Mouse (Mus musculus): ENCODE measurements around the gene Fbxw4. TPM values are rescaled to one million over a fixed set of nuclear protein-coding genes. Genes with fewer than 3 reads are reported as not detected.

Fbxw4 gene
- polyA plus RNA-seq, 1 experiment from 2014 or later: 3.5 TPM

DNA sequence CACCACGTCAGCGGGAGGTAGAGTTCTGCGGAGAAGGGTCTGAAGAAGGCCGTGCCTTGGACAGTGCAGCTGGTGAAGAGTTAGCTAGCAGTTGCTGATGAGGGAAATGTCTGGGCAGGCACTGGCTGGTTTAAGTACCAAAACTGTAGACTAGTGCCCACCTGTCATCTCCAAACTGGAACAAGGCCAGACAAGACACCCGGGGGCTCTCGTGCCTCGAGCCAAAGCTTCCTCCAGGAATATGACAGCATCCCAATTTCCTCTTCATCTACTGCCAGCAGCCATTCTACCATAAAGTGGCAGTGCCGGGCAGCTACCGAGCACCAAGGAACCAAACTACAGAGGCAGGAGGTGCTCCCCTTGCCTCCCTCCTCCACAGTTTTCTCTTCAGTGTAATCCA is 67.2 kb downstream of the Fbxw4 start:
- ATAC-seq (replicated peaks; ENCODE audit: insufficient number of reproducible peaks, low FRiP score, low TSS enrichment, low read depth) (no peak), DNase-seq (ENCODE audit: low spot score) (no peak)
- Histone ChIP-seq H3K9ac (replicated peaks; ENCODE audit: low read length) (no peak overlapping the region), H3K4me2 (ENCODE audit: low read depth, low read length) (no peak overlapping the region), H3K27me3 (ENCODE audit: control insufficient read depth, insufficient read depth, low read length) (no peaks in the 10 kb centered on the region; the same call in 1 of the 2 replicates), H3K4me3 (ENCODE audit: low read depth, low read length) (no peak overlapping the region), H3K9me3 (replicated peaks; ENCODE audit: control insufficient read depth, low read length) (no peaks in the 10 kb centered on the region), H3K27ac (replicated peaks; ENCODE audit: low read depth, low read length) (no peak overlapping the region), H3K36me3 (replicated peaks; ENCODE audit: control insufficient read depth, insufficient read depth, low read depth, low read length) (no peaks in the 10 kb centered on the region), H3K4me1 (ENCODE audit: control insufficient read depth, insufficient read depth, low read length) (no peaks in the 10 kb centered on the region)
- 93% methylated on average over 9 of the region's 9 CpGs for WGBS

DNA sequence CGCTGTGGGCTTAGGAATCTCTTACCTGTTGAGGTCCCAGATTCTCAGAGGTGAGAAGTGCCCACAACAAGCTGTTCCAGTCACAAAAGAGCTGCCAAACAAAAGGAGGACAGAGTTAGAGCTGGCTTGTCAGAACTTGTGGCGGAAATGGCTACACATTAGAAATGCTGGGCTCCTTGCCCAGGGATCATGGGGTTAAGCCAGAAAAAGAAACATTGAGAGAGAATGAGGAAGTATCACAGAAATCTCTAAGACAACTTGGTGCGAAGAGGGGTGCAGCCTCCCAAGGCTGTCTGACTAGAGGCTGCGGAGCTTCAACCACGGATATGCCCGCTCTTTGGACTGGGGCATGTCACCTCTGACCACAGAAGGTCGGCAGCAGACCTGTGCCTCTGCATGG is 68.4 kb downstream of the Fbxw4 start:
- Histone ChIP-seq H3K4me2 (ENCODE audit: low read depth, low read length) (no peak overlapping the region), H3K4me3 (ENCODE audit: low read depth, low read length) (no peak overlapping the region), H3K27ac (replicated peaks; ENCODE audit: low read depth, low read length) (no peak overlapping the region), H3K36me3 (replicated peaks; ENCODE audit: control insufficient read depth, insufficient read depth, low read depth, low read length) (no peaks in the 10 kb centered on the region), H3K27me3 (ENCODE audit: control insufficient read depth, insufficient read depth, low read length) (no peaks in the 10 kb centered on the region), H3K9me3 (replicated peaks; ENCODE audit: control insufficient read depth, low read length) (no peaks in the 10 kb centered on the region), H3K4me1 (ENCODE audit: control insufficient read depth, insufficient read depth, low read length) (no peaks in the 10 kb centered on the region), H3K9ac (replicated peaks; ENCODE audit: low read length) (no peak overlapping the region)
- no peak for ATAC-seq (replicated peaks; ENCODE audit: insufficient number of reproducible peaks, low FRiP score, low TSS enrichment, low read depth)
- no peak for DNase-seq (ENCODE audit: low spot score)
- 83% methylated on average over 7 of the region's 7 CpGs for WGBS

DNA sequence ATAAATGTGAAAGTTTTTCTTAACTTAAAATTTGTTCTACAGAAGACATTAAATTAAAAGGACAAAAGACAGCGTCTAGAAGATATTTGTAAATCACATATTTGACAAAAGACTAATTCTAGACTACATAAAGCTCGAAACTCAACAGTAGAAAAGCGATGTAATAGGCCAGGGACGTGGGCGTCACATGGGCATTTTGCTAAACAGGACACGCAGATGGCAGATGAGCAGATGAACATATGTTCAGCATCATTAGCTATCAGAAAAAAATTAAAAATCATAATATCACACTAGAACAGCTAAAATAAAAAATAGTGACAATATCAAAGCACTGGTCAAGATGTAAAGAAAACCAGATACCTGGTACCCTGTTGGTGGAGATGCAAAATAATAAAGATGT is 70.4 kb downstream of the Fbxw4 start:
- Histone ChIP-seq H3K9me3 (replicated peaks; ENCODE audit: control insufficient read depth, low read length) (no peaks in the 10 kb centered on the region), H3K4me3 (ENCODE audit: low read depth, low read length) (no peak overlapping the region), H3K27me3 (ENCODE audit: control insufficient read depth, insufficient read depth, low read length) (no peaks in the 10 kb centered on the region), H3K4me1 (ENCODE audit: control insufficient read depth, insufficient read depth, low read length) (no peaks in the 10 kb centered on the region), H3K36me3 (replicated peaks; ENCODE audit: control insufficient read depth, insufficient read depth, low read depth, low read length) (no peaks in the 10 kb centered on the region), H3K9ac (replicated peaks; ENCODE audit: low read length) (no peak overlapping the region), H3K4me2 (ENCODE audit: low read depth, low read length) (no peak overlapping the region), H3K27ac (replicated peaks; ENCODE audit: low read depth, low read length) (no peak overlapping the region)
- DNase-seq (ENCODE audit: low spot score): no peak
- WGBS: 94% methylated on average over 6 of the region's 6 CpGs
- no peak for ATAC-seq (replicated peaks; ENCODE audit: insufficient number of reproducible peaks, low FRiP score, low TSS enrichment, low read depth)

DNA sequence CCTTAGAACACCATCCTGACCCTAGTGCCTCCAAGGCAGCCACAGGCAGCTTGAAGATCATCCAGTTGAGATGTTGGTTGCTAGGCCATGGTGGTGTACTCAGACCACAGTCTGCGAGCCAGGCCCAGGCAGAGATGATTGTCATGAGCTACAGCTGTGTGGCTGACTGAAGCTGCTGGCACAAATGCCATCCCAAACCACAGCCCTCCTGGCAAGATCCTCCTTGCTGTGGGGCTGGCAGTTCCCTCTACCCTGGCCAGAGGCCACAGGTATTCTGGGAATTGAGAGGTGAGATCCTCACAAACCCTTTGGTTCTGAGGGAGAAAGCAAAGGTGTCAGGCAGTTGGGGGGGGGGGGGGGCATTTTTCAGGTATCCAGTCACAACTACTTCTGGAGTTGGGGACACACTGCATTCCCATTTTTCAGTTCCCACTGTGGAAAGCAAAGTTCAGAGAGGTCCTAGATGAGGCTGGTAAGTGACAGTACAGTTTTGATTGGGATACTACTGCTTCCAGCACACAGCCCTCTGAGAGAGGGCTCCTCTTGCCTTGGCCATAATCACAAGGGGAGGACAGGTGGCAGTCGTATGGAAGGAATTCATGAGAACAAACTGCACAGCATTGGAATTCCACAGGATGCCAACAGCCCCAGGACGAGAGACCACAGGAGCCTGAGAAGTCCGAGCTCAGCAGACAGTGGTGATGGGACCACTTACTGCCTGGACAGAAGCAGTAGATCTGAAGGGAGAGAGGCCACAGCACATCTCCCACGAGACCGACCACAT is 72.4 kb downstream of the Fbxw4 start:
- Histone ChIP-seq H3K36me3 (replicated peaks; ENCODE audit: control insufficient read depth, insufficient read depth, low read depth, low read length) (no peaks in the 10 kb centered on the region), H3K9me3 (replicated peaks; ENCODE audit: control insufficient read depth, low read length) (no peaks in the 10 kb centered on the region), H3K4me2 (ENCODE audit: low read depth, low read length) (no peak overlapping the region), H3K9ac (replicated peaks; ENCODE audit: low read length) (no peak overlapping the region), H3K27me3 (ENCODE audit: control insufficient read depth, insufficient read depth, low read length) (no peaks in the 10 kb centered on the region), H3K27ac (replicated peaks; ENCODE audit: low read depth, low read length) (no peak overlapping the region), H3K4me1 (ENCODE audit: control insufficient read depth, insufficient read depth, low read length) (no peaks in the 10 kb centered on the region), H3K4me3 (ENCODE audit: low read depth, low read length) (no peak overlapping the region)
- WGBS: 66% methylated on average over 6 of the region's 6 CpGs
- DNase-seq (ENCODE audit: low spot score) (no peak), ATAC-seq (replicated peaks; ENCODE audit: insufficient number of reproducible peaks, low FRiP score, low TSS enrichment, low read depth) (no peak)

DNA sequence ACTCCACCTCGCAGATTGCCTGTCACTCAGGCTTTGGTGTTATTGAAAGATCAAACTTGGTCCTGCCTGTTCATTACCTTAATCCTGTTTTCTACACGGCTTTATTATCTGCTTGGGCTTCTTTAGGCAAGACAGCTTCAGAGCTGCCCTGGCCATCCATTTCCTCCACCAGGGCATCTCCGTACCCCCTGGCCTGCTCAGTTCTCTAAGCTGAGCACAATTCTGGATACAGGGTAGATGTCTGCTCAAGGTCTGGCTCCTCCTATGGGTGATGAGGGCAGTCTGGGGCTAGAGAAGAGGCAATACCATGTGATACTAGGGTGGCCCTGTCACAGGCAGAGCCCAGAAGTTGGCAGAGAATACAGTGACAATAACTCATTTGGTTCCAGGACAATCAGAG is 73.3 kb downstream of the Fbxw4 start:
- Histone ChIP-seq H3K4me2 (ENCODE audit: low read depth, low read length) (no peak overlapping the region), H3K27me3 (ENCODE audit: control insufficient read depth, insufficient read depth, low read length) (no peaks in the 10 kb centered on the region), H3K9me3 (replicated peaks; ENCODE audit: control insufficient read depth, low read length) (no peaks in the 10 kb centered on the region), H3K27ac (replicated peaks; ENCODE audit: low read depth, low read length) (no peak overlapping the region), H3K9ac (replicated peaks; ENCODE audit: low read length) (no peak overlapping the region), H3K4me3 (ENCODE audit: low read depth, low read length) (no peak overlapping the region), H3K36me3 (replicated peaks; ENCODE audit: control insufficient read depth, insufficient read depth, low read depth, low read length) (no peaks in the 10 kb centered on the region), H3K4me1 (ENCODE audit: control insufficient read depth, insufficient read depth, low read length) (peaks cover 5% of the 10 kb centered on the region)
- WGBS: 43% methylated on average over 3 of the region's 3 CpGs
- ATAC-seq (replicated peaks; ENCODE audit: insufficient number of reproducible peaks, low FRiP score, low TSS enrichment, low read depth): no peak
- no peak for DNase-seq (ENCODE audit: low spot score)

DNA sequence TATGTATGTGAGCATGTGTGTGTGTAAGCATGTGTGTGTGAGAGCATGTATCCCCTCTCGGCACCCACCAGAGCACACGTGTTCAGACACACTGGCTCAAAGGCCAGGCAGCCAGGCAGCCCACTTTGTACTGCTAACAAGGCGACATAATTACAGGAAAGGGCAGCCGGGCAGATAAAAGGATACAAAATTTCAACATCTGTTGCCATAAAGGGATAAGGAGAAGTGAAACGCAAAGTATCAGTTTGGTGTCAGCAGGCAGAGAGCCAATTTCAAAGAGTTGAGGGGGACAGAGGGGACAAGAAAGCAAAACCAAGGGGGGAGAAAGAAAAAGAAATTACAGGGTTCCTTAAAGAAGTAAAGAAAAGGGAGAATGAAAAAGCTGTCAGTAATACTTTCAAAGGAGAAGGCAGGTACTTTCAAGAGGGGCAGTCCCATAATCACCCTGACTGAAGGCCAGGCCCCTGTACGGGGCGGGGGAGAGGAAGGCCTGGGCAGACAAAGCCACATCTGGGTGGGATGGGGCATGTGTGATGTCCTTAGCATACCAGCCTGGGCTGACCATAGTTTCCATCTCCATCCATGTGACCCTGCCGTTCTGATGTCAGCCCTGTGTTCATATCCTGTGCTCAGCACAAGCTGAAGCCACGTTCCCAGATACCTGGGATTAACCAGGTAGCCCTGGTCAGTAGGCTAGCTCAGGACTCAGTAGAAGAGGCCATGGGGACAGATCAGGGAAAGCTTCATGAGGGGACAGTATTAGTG is 75.1 kb downstream of the Fbxw4 start:
- Histone ChIP-seq H3K4me3 (ENCODE audit: low read depth, low read length) (no peak overlapping the region), H3K9me3 (replicated peaks; ENCODE audit: control insufficient read depth, low read length) (no peaks in the 10 kb centered on the region), H3K27me3 (ENCODE audit: control insufficient read depth, insufficient read depth, low read length) (no peaks in the 10 kb centered on the region), H3K4me1 (ENCODE audit: control insufficient read depth, insufficient read depth, low read length) (peaks cover 5% of the 10 kb centered on the region), H3K4me2 (ENCODE audit: low read depth, low read length) (no peak overlapping the region), H3K9ac (replicated peaks; ENCODE audit: low read length) (no peak overlapping the region), H3K27ac (replicated peaks; ENCODE audit: low read depth, low read length) (no peak overlapping the region), H3K36me3 (replicated peaks; ENCODE audit: control insufficient read depth, insufficient read depth, low read depth, low read length) (no peaks in the 10 kb centered on the region)
- WGBS: 60% methylated on average over 9 of the region's 9 CpGs
- no peak for ATAC-seq (replicated peaks; ENCODE audit: insufficient number of reproducible peaks, low FRiP score, low TSS enrichment, low read depth)
- DNase-seq (ENCODE audit: low spot score): no peak

- DNase-seq (ENCODE audit: low spot score): no peak
- H3K27ac ChIP-seq (replicated peaks; ENCODE audit: low read depth, low read length): no peak overlapping the region
- no peaks in the 10 kb centered on the region for H3K27me3 ChIP-seq (ENCODE audit: control insufficient read depth, insufficient read depth, low read length)
- no peak overlapping the region for H3K4me2 ChIP-seq (ENCODE audit: low read depth, low read length)
- 91% methylated on average over 6 of the region's 6 CpGs for WGBS
- H3K9ac ChIP-seq (replicated peaks; ENCODE audit: low read length): no peak overlapping the region
- no peak overlapping the region for H3K4me3 ChIP-seq (ENCODE audit: low read depth, low read length)
- no peaks in the 10 kb centered on the region; the same call in 1 of the 2 replicates for H3K36me3 ChIP-seq (replicated peaks; ENCODE audit: control insufficient read depth, insufficient read depth, low read depth, low read length)
- ATAC-seq (replicated peaks; ENCODE audit: insufficient number of reproducible peaks, low FRiP score, low TSS enrichment, low read depth): no peak
- peaks cover 5% of the 10 kb centered on the region for H3K4me1 ChIP-seq (ENCODE audit: control insufficient read depth, insufficient read depth, low read length)
- H3K9me3 ChIP-seq (replicated peaks; ENCODE audit: control insufficient read depth, low read length): no peaks in the 10 kb centered on the region
Measured at GRCm38 (mm10) chr19:45583136-45583535, 77.0 kb downstream of the Fbxw4 start.

DNA sequence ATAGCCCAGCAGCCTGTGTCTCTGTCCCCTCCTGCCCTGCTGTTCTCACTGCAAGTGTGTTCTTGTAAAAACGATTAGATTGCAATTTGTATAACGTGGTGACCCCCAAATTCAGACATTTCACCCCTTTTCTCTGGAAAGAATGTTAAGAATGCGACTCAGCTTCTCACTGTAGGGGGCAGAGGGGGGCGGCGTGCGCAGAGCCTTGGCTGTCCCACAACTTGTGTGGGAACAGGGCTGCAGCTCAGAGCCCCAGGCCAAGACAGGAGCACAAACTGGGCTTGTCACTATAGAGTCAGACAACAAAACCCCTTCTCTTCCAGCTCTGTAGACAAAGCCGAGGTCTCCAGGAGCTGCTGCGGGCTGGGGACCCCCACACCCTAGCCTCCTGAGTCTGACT is 78.0 kb downstream of the Fbxw4 start:
- no peaks in the 10 kb centered on the region; the same call in 1 of the 2 replicates for H3K36me3 ChIP-seq (replicated peaks; ENCODE audit: control insufficient read depth, insufficient read depth, low read depth, low read length)
- H3K4me2 ChIP-seq (ENCODE audit: low read depth, low read length): no peak overlapping the region
- no peaks in the 10 kb centered on the region for H3K9me3 ChIP-seq (replicated peaks; ENCODE audit: control insufficient read depth, low read length)
- no peak overlapping the region for H3K4me3 ChIP-seq (ENCODE audit: low read depth, low read length)
- WGBS: 14% methylated on average over 8 of the region's 8 CpGs
- H3K4me1 ChIP-seq (ENCODE audit: control insufficient read depth, insufficient read depth, low read length): peaks cover 5% of the 10 kb centered on the region
- no peak overlapping the region for H3K9ac ChIP-seq (replicated peaks; ENCODE audit: low read length)
- H3K27ac ChIP-seq (replicated peaks; ENCODE audit: low read depth, low read length): 0 out of 2 replicates have a peak overlapping the region, but pooled peaks have one; percentile 38
- DNase-seq (ENCODE audit: low spot score) (no peak), ATAC-seq (replicated peaks; ENCODE audit: insufficient number of reproducible peaks, low FRiP score, low TSS enrichment, low read depth) (no peak)
- H3K27me3 ChIP-seq (ENCODE audit: control insufficient read depth, insufficient read depth, low read length): no peaks in the 10 kb centered on the region

Data from embryonic facial prominence, embryonic 11.5 days (tissue).